Mouse (Mus musculus) mammary gland, adult 2 months (tissue): Measurements from ENCODE around the gene Vmn1r222. TPM values are rescaled to one million over a fixed set of nuclear protein-coding genes. Genes with fewer than 3 reads are reported as not detected.

Experiments
- polyA plus RNA-seq: library from polyadenylated mRNA; depleted of rRNA; stranded (reverse); fragments of >200 nt; gene quantifications from 2 replicates; pipeline ENCODE4 v1.2.3, GENCODE M21; 2012; ENCODE audit warnings: low replicate concordance; rRNA removed

Vmn1r222 gene
- polyA plus RNA-seq = not detected in 2 replicates

DNA sequence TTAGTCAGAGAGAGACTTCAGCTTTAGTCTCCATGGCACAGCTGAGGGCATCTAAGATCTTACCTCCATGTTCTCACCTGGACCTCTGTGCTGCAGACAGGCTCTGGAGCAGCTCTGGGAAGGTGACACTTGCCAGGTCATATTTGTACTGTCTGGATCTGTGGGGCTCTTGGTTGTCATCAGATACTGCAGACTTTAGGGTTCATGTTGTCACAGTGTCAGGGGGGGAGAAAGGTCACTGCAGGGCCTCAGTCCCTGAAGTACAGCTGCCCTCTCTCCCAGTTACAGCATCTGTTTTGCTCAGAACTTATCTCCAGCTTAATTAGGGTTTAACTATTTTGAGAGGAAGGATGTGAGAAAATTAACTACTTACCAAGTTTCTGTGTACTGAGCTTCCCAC lies at the start of gene Vmn1r222:
TSS of gene Vmn1r222 (minus strand) at position 101 of the 400 bp plus-strand sequence.

GRCm38 (mm10) chr13:23246834-23247233 lies 11.1 kb upstream of the Vmn1r222 start, which contains the start of gene Vmn1r223:
Gene Vmn1r223 (plus strand): TSS chr13:23247134.

DNA sequence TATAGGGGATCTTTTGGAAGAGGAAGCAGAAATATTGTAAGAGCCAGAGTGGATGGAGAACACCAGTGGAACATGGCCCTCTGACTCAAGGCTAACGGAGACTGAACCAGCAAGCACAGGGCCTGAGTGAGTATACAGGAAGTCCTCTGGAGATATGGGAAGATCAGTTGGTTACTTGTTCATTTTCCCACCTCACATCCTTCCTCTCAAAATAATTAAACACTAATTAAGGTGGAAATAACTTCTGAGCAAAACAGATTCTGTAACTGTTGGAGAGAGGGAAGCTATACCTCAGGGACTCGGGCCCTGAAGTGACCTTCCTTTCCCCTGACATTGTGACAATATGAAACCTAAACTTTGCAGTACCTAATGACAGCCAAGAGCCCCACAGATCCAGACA lies 21.9 kb downstream of the Vmn1r222 start, which contains the start of gene Vmn1r221:
TSS of gene Vmn1r221 (plus strand) at position 301 of the 400 bp plus-strand sequence.

GRCm38 (mm10) chr13:23187875-23188274 lies 47.9 kb downstream of the Vmn1r222 start, which contains the start of gene Vmn1r220:
Gene Vmn1r220 (minus strand): TSS chr13:23187975.

Other genes with a start within 250 kb of the Vmn1r222 start
- gene Vmn1r213, start 228.3 kb downstream of the Vmn1r222 start, polyA plus RNA-seq = not detected in 2 replicates
- gene Vmn1r214, start 205.5 kb downstream of the Vmn1r222 start, polyA plus RNA-seq = not detected in 2 replicates
- gene Vmn1r215, start 167.9 kb downstream of the Vmn1r222 start, polyA plus RNA-seq = not detected in 2 replicates
- not detected in 2 replicates for gene Vmn1r217, start 117.7 kb downstream of the Vmn1r222 start, polyA plus RNA-seq
- gene Vmn1r218, start 102.8 kb downstream of the Vmn1r222 start, polyA plus RNA-seq = not detected in 2 replicates
- gene Vmn1r219, start 76.6 kb downstream of the Vmn1r222 start, polyA plus RNA-seq = not detected in 2 replicates
- gene Vmn1r220, start 48.0 kb downstream of the Vmn1r222 start, polyA plus RNA-seq = not detected in 2 replicates
- not detected in 2 replicates for gene Vmn1r221, start 21.8 kb downstream of the Vmn1r222 start, polyA plus RNA-seq
- gene Vmn1r223, start 11.2 kb upstream of the Vmn1r222 start, polyA plus RNA-seq = not detected in 2 replicates
- 0.82 and 2.2 TPM in 2 replicates for gene Zfp322a, start 133.3 kb upstream of the Vmn1r222 start, polyA plus RNA-seq
- 1.8 and 2.7 TPM in 2 replicates for gene Abt1, start 187.9 kb upstream of the Vmn1r222 start, polyA plus RNA-seq
- gene Btn1a1, start 230.0 kb upstream of the Vmn1r222 start, polyA plus RNA-seq = 7.6 and 14.7 TPM in 2 replicates